11 mouse cellular contexts compared by ENCODE assay signal in genomic region chr19:56631451-56631901, GRCm38 (mm10).
DNase-seq lines count a peak whose midpoint lies in the region; ATAC-seq lines count a peak whose summit lies in the region.
"Had no signal": no experiment of that assay in that cellular context is flagged by ENCODE, and none has a peak within 500 bp of the region (broad histone marks: within the 10 kb centered on the region; RNA-seq: fewer than 3 reads in every experiment).

No protein-coding gene starts in this region.

- 0 out of 2 replicates have a peak overlapping the region, but pooled peaks have one; percentile 30 for H3K27ac ChIP-seq in forebrain, embryonic 10.5 days
- no peak overlapping the region for H3K27ac ChIP-seq in forebrain, embryonic 14.5 days (ENCODE audit: low read depth, low read length)
- H3K27ac ChIP-seq in heart, embryonic 14.5 days (replicated peaks in 1 of 2; ENCODE audit: control insufficient read depth in 1 of 2, insufficient read depth in 1 of 2, low read depth in 2 of 2, low read length in 2 of 2), result peak overlapping the region; percentile 9 to 30; a peak in 2 of 4 replicates
- H3K27ac ChIP-seq: limb, embryonic 15.5 days; neural tube, embryonic 13.5 days had no signal

- no peak for DNase-seq in forebrain, embryonic 10.5 days (ENCODE audit: extremely low spot score, low spot score)
- DNase-seq in forebrain, embryonic 14.5 days (ENCODE audit: low spot score), result no peak
- peak; percentile 20 for DNase-seq in Muller cell, postnatal 12 days (ENCODE audit: inconsistent ontology term)
- DNase-seq in lung, adult 18-20 months, result peak; percentile 77 to 86
- DNase-seq in thymus, postnatal 4 days, result no peak
- DNase-seq in natural killer cell, adult 2 months (ENCODE audit: low spot score in 2 of 2), result no peak
- no peak for DNase-seq in frontal cortex, postnatal 25 days (ENCODE audit: low spot score in 2 of 2)
- DNase-seq: thymus, postnatal 25 days had no signal

- no peak overlapping the region for H3K4me3 ChIP-seq in forebrain, embryonic 10.5 days
- H3K4me3 ChIP-seq in forebrain, embryonic 14.5 days (ENCODE audit: low read depth, low read length), result no peak overlapping the region
- H3K4me3 ChIP-seq in heart, embryonic 14.5 days (ENCODE audit: control insufficient read depth in 1 of 2, insufficient read depth in 1 of 2, low read depth in 1 of 2, low read length in 2 of 2), result no peak overlapping the region
- H3K4me3 ChIP-seq: limb, embryonic 15.5 days; neural tube, embryonic 13.5 days had no signal

- no peak for ATAC-seq in forebrain, embryonic 14.5 days
- no peak for ATAC-seq in heart, embryonic 14.5 days (ENCODE audit: insufficient number of reproducible peaks, insufficient read depth, low FRiP score, low read depth)

- no peaks in the 10 kb centered on the region for H3K36me3 ChIP-seq in forebrain, embryonic 10.5 days (replicated peaks)
- H3K36me3 ChIP-seq in forebrain, embryonic 14.5 days (ENCODE audit: control insufficient read depth, insufficient read depth, low read length), result no peaks in the 10 kb centered on the region
- no peaks in the 10 kb centered on the region for H3K36me3 ChIP-seq in heart, embryonic 14.5 days (ENCODE audit: control insufficient read depth, insufficient read depth, low read length)
- H3K36me3 ChIP-seq: limb, embryonic 15.5 days; neural tube, embryonic 13.5 days had no signal

- 0 out of 2 replicates have a peak, but pooled peaks cover 6% of the 10 kb centered on the region for H3K4me1 ChIP-seq in forebrain, embryonic 10.5 days
- H3K4me1 ChIP-seq in forebrain, embryonic 14.5 days (ENCODE audit: control insufficient read depth, insufficient read depth, low read length), result no peaks in the 10 kb centered on the region
- H3K4me1 ChIP-seq in heart, embryonic 14.5 days (ENCODE audit: control insufficient read depth in 2 of 2, insufficient read depth in 2 of 2, low read length in 2 of 2), result peaks cover 8 to 10% of the 10 kb centered on the region in 2 experiments
- H3K4me1 ChIP-seq: neural tube, embryonic 13.5 days had no signal

- H3K27me3 ChIP-seq in forebrain, embryonic 10.5 days (ENCODE audit: poor library complexity, severe bottlenecking), result no peaks in the 10 kb centered on the region
- no peaks in the 10 kb centered on the region for H3K27me3 ChIP-seq in forebrain, embryonic 14.5 days (replicated peaks; ENCODE audit: control insufficient read depth, insufficient read depth, low read length)
- no peaks in the 10 kb centered on the region for H3K27me3 ChIP-seq in heart, embryonic 14.5 days (ENCODE audit: control insufficient read depth, insufficient read depth, low read length)
- H3K27me3 ChIP-seq: limb, embryonic 15.5 days; neural tube, embryonic 13.5 days had no signal

- H3K4me2 ChIP-seq in forebrain, embryonic 14.5 days (ENCODE audit: low read length), result no peak overlapping the region
- H3K4me2 ChIP-seq in heart, embryonic 14.5 days (ENCODE audit: low read length), result peak overlapping the region; percentile 6
- H3K4me2 ChIP-seq: limb, embryonic 15.5 days; neural tube, embryonic 13.5 days had no signal

- H3K9me3 ChIP-seq in forebrain, embryonic 10.5 days, result no peaks in the 10 kb centered on the region
- H3K9me3 ChIP-seq in forebrain, embryonic 14.5 days (replicated peaks; ENCODE audit: control insufficient read depth, low read length), result no peaks in the 10 kb centered on the region
- H3K9me3 ChIP-seq in heart, embryonic 14.5 days (ENCODE audit: control insufficient read depth, low read length), result no peaks in the 10 kb centered on the region
- H3K9me3 ChIP-seq: limb, embryonic 15.5 days; neural tube, embryonic 13.5 days had no signal

- 69% methylated on average over 11 of the region's 11 CpGs for WGBS in forebrain, embryonic 10.5 days
- 60% methylated on average over 11 of the region's 11 CpGs for WGBS in forebrain, embryonic 14.5 days
- WGBS in heart, embryonic 14.5 days, result 20% methylated on average over 11 of the region's 11 CpGs

- no peak overlapping the region for H3K9ac ChIP-seq in forebrain, embryonic 14.5 days (ENCODE audit: low read length)
- H3K9ac ChIP-seq in heart, embryonic 14.5 days (ENCODE audit: low read length), result no peak overlapping the region
- H3K9ac ChIP-seq: limb, embryonic 15.5 days; neural tube, embryonic 13.5 days had no signal

Comparison
In these comparisons a context has a peak if more than half of its experiments do, and no peak if none do; other contexts are left out.
1. DNase-seq: peak in Muller cell, postnatal 12 days (single experiment) and lung, adult 18-20 months (2 of 2); none in forebrain, embryonic 10.5 days (single experiment), forebrain, embryonic 14.5 days (single experiment), thymus, postnatal 4 days (single experiment), natural killer cell, adult 2 months (0 of 2) and frontal cortex, postnatal 25 days (0 of 2).